Mouse (Mus musculus): ENCODE measurements around the gene Capza1. TPM values are rescaled to one million over a fixed set of nuclear protein-coding genes. Genes with fewer than 3 reads are reported as not detected.

The Capza1 gene
- 52.9 and 53.6 TPM in 2 replicates for polyA plus RNA-seq (2012; rRNA removed)

GRCm38 (mm10) chr3:104863786-104864650 lies at the start of gene Capza1, which contains the start of gene St7l:
Gene Capza1, minus strand, starts transcription at chr3:104864505.
Gene St7l, plus strand, starts transcription at chr3:104864005.

DNA sequence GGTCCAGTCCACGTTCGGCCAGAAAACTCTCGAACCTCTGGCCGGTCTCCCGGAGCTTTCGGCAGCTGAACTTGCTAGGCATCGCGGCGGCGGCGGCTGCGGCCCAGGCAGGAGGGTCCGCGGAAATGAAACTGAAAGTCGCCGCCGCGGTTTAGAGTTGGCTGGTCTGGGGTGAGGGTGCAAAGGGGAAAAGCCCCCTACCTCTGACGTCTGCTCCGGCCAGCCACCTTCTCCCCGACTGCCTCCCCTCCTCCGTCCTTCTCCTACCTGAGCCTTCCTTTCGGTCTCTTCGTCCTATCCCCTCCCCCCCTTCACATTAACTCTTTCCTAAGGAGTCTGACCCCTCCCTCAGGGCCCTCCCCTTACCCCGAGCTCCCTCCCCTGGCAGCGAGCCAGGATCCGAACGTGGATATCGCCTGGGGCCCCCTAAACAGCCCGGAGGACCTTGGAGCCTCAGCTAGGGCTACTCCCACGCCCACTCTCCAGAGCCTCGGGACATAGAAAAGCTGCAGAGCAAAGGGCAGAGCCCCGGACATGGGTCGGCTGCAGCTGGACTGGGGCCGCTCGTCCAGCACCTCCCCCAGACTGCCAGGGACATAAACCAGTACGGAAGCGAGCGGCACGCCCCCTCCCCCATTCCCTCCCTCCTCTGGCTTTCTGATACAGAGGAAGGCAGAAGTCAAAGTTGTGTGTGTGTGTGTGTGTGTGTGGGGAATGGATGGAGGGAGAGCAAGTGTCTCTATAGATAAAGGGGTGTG lies 46.1 kb downstream of the Capza1 start, which contains the start of gene Mov10:
Mov10 (minus strand) TSS at position 573 of the 758 bp plus-strand sequence.

GRCm38 (mm10) chr3:104788075-104788474 lies 76.2 kb downstream of the Capza1 start, which contains the start of gene Rhoc:
Gene Rhoc, plus strand, starts transcription at chr3:104788375.

GRCm38 (mm10) chr3:104781471-104781903 lies 82.8 kb downstream of the Capza1 start, which contains the start of gene Fam19a3:
Gene Fam19a3, minus strand, starts transcription at chr3:104781840.

DNA sequence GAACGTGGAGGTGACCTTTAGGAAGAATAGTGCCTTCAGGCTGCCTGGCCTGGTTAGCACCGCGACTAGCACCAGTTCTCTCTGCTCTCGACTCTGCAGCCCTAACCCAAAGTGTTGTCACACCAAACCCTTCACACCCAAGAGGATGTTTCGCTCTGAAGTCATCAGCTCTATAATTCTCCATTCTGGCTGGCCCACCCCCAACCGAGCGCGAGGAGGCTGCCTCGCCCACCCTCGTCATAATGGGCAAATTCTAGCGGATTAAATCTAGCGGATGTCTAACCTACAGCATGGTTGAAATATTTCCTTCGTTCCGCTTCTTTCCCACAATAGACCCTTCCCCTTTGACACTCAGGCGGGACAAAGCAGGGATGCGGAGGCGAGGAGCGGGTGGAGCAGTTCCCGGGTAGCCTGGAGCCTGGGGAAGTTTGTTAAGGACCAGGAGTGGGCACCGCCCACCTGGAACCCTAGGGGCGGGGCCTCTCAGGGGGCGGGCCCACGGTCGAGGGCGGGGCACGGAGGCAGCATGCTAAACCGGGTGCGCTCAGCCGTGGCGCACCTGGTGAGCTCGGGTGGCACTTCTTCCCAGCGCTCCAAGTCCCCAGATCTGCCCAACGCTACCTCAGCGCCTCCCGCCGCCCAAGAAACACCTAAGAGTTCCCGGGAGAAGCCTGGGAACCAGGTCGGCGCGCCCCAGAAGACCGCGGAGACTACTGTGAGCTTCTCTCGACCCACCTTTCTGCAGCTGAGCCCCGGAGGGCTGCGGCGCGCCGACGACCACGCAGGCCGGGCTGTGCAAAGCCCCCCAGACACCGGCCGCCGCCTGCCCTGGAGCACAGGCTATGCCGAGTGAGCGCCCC lies 83.5 kb downstream of the Capza1 start, which contains the start of gene Ppm1j:
Ppm1j (plus strand) TSS at position 496 of the 860 bp plus-strand sequence.

Other genes with a start within 250 kb of the Capza1 start
- 11.1 and 13.4 TPM in 2 replicates for gene Slc16a1, start 225.8 kb downstream of the Capza1 start, polyA plus RNA-seq (2012; rRNA removed)
- gene Ppm1j, start 83.4 kb downstream of the Capza1 start, polyA plus RNA-seq (2012; rRNA removed): 2.6 and 5.0 TPM in 2 replicates
- 0.45 and 0.62 TPM in 2 replicates for gene Fam19a3, start 82.7 kb downstream of the Capza1 start, polyA plus RNA-seq (2012; rRNA removed)
- 35.0 and 39.1 TPM in 2 replicates for gene Rhoc, start 76.1 kb downstream of the Capza1 start, polyA plus RNA-seq (2012; rRNA removed)
- 7.1 and 7.4 TPM in 2 replicates for gene Mov10, start 45.9 kb downstream of the Capza1 start, polyA plus RNA-seq (2012; rRNA removed)
- 13.4 and 13.8 TPM in 2 replicates for gene St7l, start 500 bp downstream of the Capza1 start, polyA plus RNA-seq (2012; rRNA removed)
- 1.2 and 1.3 TPM in 2 replicates for gene Wnt2b, start 97.4 kb upstream of the Capza1 start, polyA plus RNA-seq (2012; rRNA removed)
- gene Cttnbp2nl, start 188.6 kb upstream of the Capza1 start, polyA plus RNA-seq (2012; rRNA removed): 15.2 and 15.5 TPM in 2 replicates
- gene 4930564D02Rik, start 202.3 kb upstream of the Capza1 start, polyA plus RNA-seq (2012; rRNA removed): not detected in 2 replicates

Data from central nervous system, embryonic 18 days (tissue).